Mouse (Mus musculus): ENCODE data around the gene Ranbp10.

The Ranbp10 gene

GRCm38 (mm10) chr8:105788927-105789326, 38.2 kb downstream of the Ranbp10 start:
- no peak for DNase-seq (ENCODE audit: low spot score)

- no peak for DNase-seq (ENCODE audit: low spot score)
Measured at GRCm38 (mm10) chr8:105788241-105788640, 38.9 kb downstream of the Ranbp10 start.

- DNase-seq (ENCODE audit: low spot score): no peak
Measured at GRCm38 (mm10) chr8:105780298-105780697, 46.9 kb downstream of the Ranbp10 start.

GRCm38 (mm10) chr8:105777833-105778232, 49.3 kb downstream of the Ranbp10 start:
- DNase-seq (ENCODE audit: low spot score): no peak

- no peak for DNase-seq (ENCODE audit: low spot score)
Measured at GRCm38 (mm10) chr8:105774498-105774897, 52.7 kb downstream of the Ranbp10 start.

- DNase-seq (ENCODE audit: low spot score): no peak
Measured at GRCm38 (mm10) chr8:105773441-105773861, 53.7 kb downstream of the Ranbp10 start.

- DNase-seq (ENCODE audit: low spot score): no peak
Measured at GRCm38 (mm10) chr8:105771398-105772175, 55.6 kb downstream of the Ranbp10 start.

- no peak for DNase-seq (ENCODE audit: low spot score)
Measured at GRCm38 (mm10) chr8:105770609-105771008, 56.5 kb downstream of the Ranbp10 start.

- DNase-seq (ENCODE audit: low spot score): no peak
Measured at GRCm38 (mm10) chr8:105768485-105769257, 58.5 kb downstream of the Ranbp10 start.

GRCm38 (mm10) chr8:105758277-105759108, 68.7 kb downstream of the Ranbp10 start, which contains the start of gene Gfod2:
Gene Gfod2 (minus strand): TSS chr8:105758664.
- peak; percentile 86 for DNase-seq (ENCODE audit: low spot score)

- DNase-seq (ENCODE audit: low spot score): no peak
Measured at GRCm38 (mm10) chr8:105757796-105758276, 69.3 kb downstream of the Ranbp10 start.

GRCm38 (mm10) chr8:105754688-105755087, 72.5 kb downstream of the Ranbp10 start:
- no peak for DNase-seq (ENCODE audit: low spot score)

GRCm38 (mm10) chr8:105753916-105754315, 73.2 kb downstream of the Ranbp10 start:
- DNase-seq (ENCODE audit: low spot score): no peak

GRCm38 (mm10) chr8:105750606-105751005, 76.5 kb downstream of the Ranbp10 start:
- DNase-seq (ENCODE audit: low spot score): no peak

GRCm38 (mm10) chr8:105743301-105743700, 83.8 kb downstream of the Ranbp10 start:
- DNase-seq (ENCODE audit: low spot score): no peak

- no peak for DNase-seq (ENCODE audit: low spot score)
Measured at GRCm38 (mm10) chr8:105739216-105739615, 87.9 kb downstream of the Ranbp10 start.

GRCm38 (mm10) chr8:105732186-105732585, 95.0 kb downstream of the Ranbp10 start:
- no peak for DNase-seq (ENCODE audit: low spot score)

- no peak for DNase-seq (ENCODE audit: low spot score)
Measured at GRCm38 (mm10) chr8:105727397-105728124, 99.6 kb downstream of the Ranbp10 start.

- no peak for DNase-seq (ENCODE audit: low spot score)
Measured at GRCm38 (mm10) chr8:105725726-105726125, 101.4 kb downstream of the Ranbp10 start.

GRCm38 (mm10) chr8:105722861-105723260, 104.3 kb downstream of the Ranbp10 start:
- DNase-seq (ENCODE audit: low spot score): no peak

GRCm38 (mm10) chr8:105719637-105720036, 107.5 kb downstream of the Ranbp10 start:
- DNase-seq (ENCODE audit: low spot score): no peak

Measured in urinary bladder, postnatal 10 days (tissue).